Mouse (Mus musculus): ENCODE data around the gene Zfp219. TPM values are rescaled to one million over a fixed set of nuclear protein-coding genes. Genes with fewer than 3 reads are reported as not detected.

Zfp219 gene
- polyA plus RNA-seq, 1 experiment from 2014 or later = 78.3 TPM

- H3K4me1 ChIP-seq = peaks cover 52% of the 10 kb centered on the region
- no peak for ATAC-seq (ENCODE audit: low FRiP score, low read depth)
- no peaks in the 10 kb centered on the region for H3K36me3 ChIP-seq
- H3K4me2 ChIP-seq (replicated peaks) = no peak overlapping the region; the same call in 1 of the 2 replicates
- no peak overlapping the region for H3K9ac ChIP-seq
- H3K27me3 ChIP-seq (replicated peaks) = no peaks in the 10 kb centered on the region
- no peaks in the 10 kb centered on the region for H3K9me3 ChIP-seq
- H3K4me3 ChIP-seq = no peak overlapping the region
- H3K27ac ChIP-seq = no peak overlapping the region
- WGBS = 68% methylated on average over 13 of the region's 13 CpGs
Measured at GRCm38 (mm10) chr14:52016625-52017405, 3.7 kb downstream of the Zfp219 start.

- no peak for ATAC-seq (ENCODE audit: low FRiP score, low read depth)
- 19% methylated on average over 6 of the region's 6 CpGs for WGBS
- H3K27ac ChIP-seq = peak within 1 kb of the TSS; percentile 98
- H3K9me3 ChIP-seq = no peaks in the 10 kb centered on the region
- H3K4me1 ChIP-seq = peaks cover 60% of the 10 kb centered on the region
- peak within 1 kb of the TSS; percentile 76 for H3K4me3 ChIP-seq
- peak within 1 kb of the TSS; percentile 98 for H3K9ac ChIP-seq
- peak within 1 kb of the TSS; percentile 64 for H3K4me2 ChIP-seq (replicated peaks)
- H3K27me3 ChIP-seq (replicated peaks) = no peaks in the 10 kb centered on the region
- no peaks in the 10 kb centered on the region for H3K36me3 ChIP-seq
Measured at GRCm38 (mm10) chr14:52015445-52016100, 5.0 kb downstream of the Zfp219 start, which contains the start of gene Tmem253. Gene Tmem253, plus strand, starts transcription at chr14:52015658.

GRCm38 (mm10) chr14:52014761-52015311, 5.7 kb downstream of the Zfp219 start:
- 1% methylated on average over 16 of the region's 28 CpGs for WGBS
- Histone ChIP-seq H3K4me2 (replicated peaks) (peak overlapping the region; percentile 64), H3K27ac (peak overlapping the region; percentile 98), H3K27me3 (replicated peaks) (no peaks in the 10 kb centered on the region), H3K4me1 (peaks cover 65% of the 10 kb centered on the region), H3K4me3 (peak overlapping the region; percentile 76), H3K9ac (peak overlapping the region; percentile 98), H3K9me3 (no peaks in the 10 kb centered on the region), H3K36me3 (no peaks in the 10 kb centered on the region)
- peak; percentile 13; the same call in 1 of the 2 replicates for ATAC-seq (ENCODE audit: low FRiP score, low read depth)

- peak overlapping the region; percentile 76 for H3K4me3 ChIP-seq
- H3K9me3 ChIP-seq = no peaks in the 10 kb centered on the region
- H3K27ac ChIP-seq = peak overlapping the region; percentile 98
- H3K4me1 ChIP-seq = peaks cover 70% of the 10 kb centered on the region
- 3% methylated on average over 8 of the region's 80 CpGs for WGBS
- peak overlapping the region; percentile 64 for H3K4me2 ChIP-seq (replicated peaks)
- H3K36me3 ChIP-seq = 0 out of 2 replicates have a peak, but pooled peaks cover under 1% of the 10 kb centered on the region
- peak; percentile 2; the same call in 1 of the 2 replicates for ATAC-seq (ENCODE audit: low FRiP score, low read depth)
- no peaks in the 10 kb centered on the region for H3K27me3 ChIP-seq (replicated peaks)
- peak overlapping the region; percentile 98 for H3K9ac ChIP-seq
Measured at GRCm38 (mm10) chr14:52014271-52014760, 6.2 kb downstream of the Zfp219 start.

- Histone ChIP-seq H3K4me1 (peaks cover 71% of the 10 kb centered on the region), H3K9ac (peak overlapping the region; percentile 98), H3K4me2 (replicated peaks) (peak overlapping the region; percentile 64), H3K27me3 (replicated peaks) (no peaks in the 10 kb centered on the region), H3K36me3 (peaks cover 5% of the 10 kb centered on the region), H3K27ac (peak overlapping the region; percentile 98), H3K9me3 (no peaks in the 10 kb centered on the region), H3K4me3 (peak overlapping the region; percentile 76)
- ATAC-seq (ENCODE audit: low FRiP score, low read depth) = peak; percentile 8; the same call in 1 of the 2 replicates
- under 1% methylated on average over 15 of the region's 24 CpGs for WGBS
Measured at GRCm38 (mm10) chr14:52013771-52014219, 6.7 kb downstream of the Zfp219 start.

GRCm38 (mm10) chr14:52013021-52013610, 7.4 kb downstream of the Zfp219 start:
- Histone ChIP-seq H3K27ac (peak overlapping the region; percentile 98), H3K9ac (peak overlapping the region; percentile 98), H3K4me2 (replicated peaks) (peak overlapping the region; percentile 64), H3K36me3 (peaks cover 12% of the 10 kb centered on the region), H3K4me1 (peaks cover 72% of the 10 kb centered on the region), H3K9me3 (no peaks in the 10 kb centered on the region), H3K27me3 (replicated peaks) (no peaks in the 10 kb centered on the region), H3K4me3 (peak overlapping the region; percentile 76)
- ATAC-seq (ENCODE audit: low FRiP score, low read depth) = no peak
- 28% methylated on average over 8 of the region's 8 CpGs for WGBS

GRCm38 (mm10) chr14:52012553-52012952, 8.0 kb downstream of the Zfp219 start:
- Histone ChIP-seq H3K4me3 (peak overlapping the region; percentile 76), H3K9ac (peak overlapping the region; percentile 98), H3K4me2 (replicated peaks) (peak overlapping the region; percentile 64), H3K27ac (peak overlapping the region; percentile 98), H3K4me1 (peaks cover 74% of the 10 kb centered on the region), H3K36me3 (peaks cover 14% of the 10 kb centered on the region), H3K27me3 (replicated peaks) (no peaks in the 10 kb centered on the region), H3K9me3 (no peaks in the 10 kb centered on the region)
- ATAC-seq (ENCODE audit: low FRiP score, low read depth) = no peak
- 40% methylated on average over 5 of the region's 5 CpGs for WGBS

- H3K4me1 ChIP-seq = peaks cover 73% of the 10 kb centered on the region
- no peak for ATAC-seq (ENCODE audit: low FRiP score, low read depth)
Measured at GRCm38 (mm10) chr14:52012085-52012484, 8.4 kb downstream of the Zfp219 start.

GRCm38 (mm10) chr14:52011683-52012082, 8.8 kb downstream of the Zfp219 start:
- Histone ChIP-seq H3K36me3 (peaks cover 22% of the 10 kb centered on the region), H3K4me3 (no peak overlapping the region), H3K9ac (no peak overlapping the region), H3K27me3 (replicated peaks) (no peaks in the 10 kb centered on the region), H3K4me2 (replicated peaks) (peak overlapping the region; percentile 64), H3K27ac (peak overlapping the region; percentile 75; the same call in 1 of the 2 replicates), H3K9me3 (no peaks in the 10 kb centered on the region), H3K4me1 (peaks cover 71% of the 10 kb centered on the region)
- ATAC-seq (ENCODE audit: low FRiP score, low read depth) = no peak
- WGBS = 57% methylated on average over 1 of the region's 1 CpGs

More at GRCm38 (mm10) chr14:52012085-52012484, 8.4 kb downstream of the Zfp219 start:
- H3K4me2 ChIP-seq (replicated peaks) = peak overlapping the region; percentile 64
- peaks cover 18% of the 10 kb centered on the region for H3K36me3 ChIP-seq
- no peaks in the 10 kb centered on the region for H3K9me3 ChIP-seq
- WGBS = 70% methylated on average over 4 of the region's 4 CpGs
- H3K27ac ChIP-seq = peak overlapping the region; percentile 98
- no peaks in the 10 kb centered on the region for H3K27me3 ChIP-seq (replicated peaks)
- H3K4me3 ChIP-seq = peak overlapping the region; percentile 76; the same call in 1 of the 2 replicates
- H3K9ac ChIP-seq = peak overlapping the region; percentile 98

GRCm38 (mm10) chr14:52010446-52011111, 10.0 kb downstream of the Zfp219 start:
- WGBS = under 1% methylated on average over 9 of the region's 9 CpGs
- ATAC-seq (ENCODE audit: low FRiP score, low read depth) = peak; percentile 83
- Histone ChIP-seq H3K9me3 (no peaks in the 10 kb centered on the region), H3K27ac (peak overlapping the region; percentile 75), H3K9ac (peak overlapping the region; percentile 39), H3K4me2 (replicated peaks) (peak overlapping the region; percentile 64), H3K27me3 (replicated peaks) (no peaks in the 10 kb centered on the region), H3K36me3 (peaks cover 33% of the 10 kb centered on the region), H3K4me3 (peak overlapping the region; percentile 36), H3K4me1 (peaks cover 71% of the 10 kb centered on the region)

GRCm38 (mm10) chr14:52009841-52010240, 10.7 kb downstream of the Zfp219 start:
- ATAC-seq (ENCODE audit: low FRiP score, low read depth) = no peak
- 43% methylated on average over 6 of the region's 6 CpGs for WGBS
- H3K27ac ChIP-seq = peak overlapping the region; percentile 75; the same call in 1 of the 2 replicates
- peak overlapping the region; percentile 64 for H3K4me2 ChIP-seq (replicated peaks)
- peaks cover 40% of the 10 kb centered on the region for H3K36me3 ChIP-seq
- H3K27me3 ChIP-seq (replicated peaks) = no peaks in the 10 kb centered on the region
- H3K9me3 ChIP-seq = no peaks in the 10 kb centered on the region
- peak overlapping the region; percentile 39 for H3K9ac ChIP-seq
- peak overlapping the region; percentile 36 for H3K4me3 ChIP-seq
- peaks cover 74% of the 10 kb centered on the region for H3K4me1 ChIP-seq
